Mouse (Mus musculus) embryonic fibroblast, embryonic 13.5 days (primary cell): ENCODE data around the gene Gtf3c4.

Experiments
- CTCF ChIP-seq: IDR thresholded peaks from 2 replicates; pipeline ENCODE4 v1.5.1; 2011; ENCODE audit warnings: mild to moderate bottlenecking, control low read depth, low read length, moderate library complexity, borderline replicate concordance; ENCODE audit not compliant: insufficient read depth
- POLR2A ChIP-seq: IDR thresholded peaks from 2 replicates; pipeline ENCODE4 v1.6.1; 2011; ENCODE audit warnings: low read depth, mild to moderate bottlenecking, control low read depth, low read length, moderate library complexity

- no peak for TF ChIP-seq CTCF
- no peak for TF ChIP-seq POLR2A
Observed at GRCm38 (mm10) chr2:28882826-28883485, 42.8 kb upstream of the Gtf3c4 start.
